Comparison of ENCODE assay signal across 7 mouse cellular contexts in the genomic region with DNA sequence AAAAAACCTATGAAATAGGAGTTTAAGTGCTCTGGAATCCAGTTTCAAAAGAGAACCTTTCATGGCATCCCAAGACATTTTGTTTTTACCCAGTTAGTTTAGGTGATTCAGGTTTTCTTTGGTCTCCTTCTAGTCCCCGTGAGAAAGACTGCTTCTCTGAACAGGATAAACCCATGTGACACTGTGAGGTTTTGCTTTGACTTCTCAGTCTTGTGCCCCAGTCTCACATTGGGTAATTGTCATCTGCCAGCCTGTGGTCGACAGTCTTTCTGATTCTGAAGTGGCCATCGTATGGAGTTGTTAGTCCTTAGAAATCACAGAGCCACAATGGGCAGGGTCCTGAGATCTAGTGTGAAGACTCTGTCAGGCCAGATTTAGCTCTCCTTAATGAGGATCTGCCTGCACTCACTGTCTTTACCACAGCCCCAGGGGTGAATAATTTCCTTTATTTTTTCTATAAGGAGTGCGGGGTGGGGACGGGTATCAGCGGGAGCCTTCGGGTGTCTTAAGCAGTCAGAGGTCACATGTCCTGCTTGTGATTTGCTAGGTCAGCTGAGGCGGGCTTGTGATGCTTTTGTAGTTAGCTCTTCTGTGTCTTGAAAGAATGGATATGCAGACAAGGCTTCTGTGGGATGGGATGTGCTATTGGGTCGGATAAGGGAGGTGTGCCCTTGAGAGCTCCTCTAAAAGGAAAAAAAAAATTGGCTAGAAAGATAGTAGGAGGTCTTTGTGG.
DNase-seq lines count a peak whose midpoint lies in the region; ATAC-seq lines count a peak whose summit lies in the region.

No protein-coding gene starts in this region.

- no peak overlapping the region for H3K4me2 ChIP-seq in midbrain, embryonic 15.5 days
- H3K4me2 ChIP-seq in liver, embryonic 16.5 days (ENCODE audit: low read depth, low read length) = no peak overlapping the region

- peak overlapping the region; percentile 72; the same call in 1 of the 2 replicates for H3K27ac ChIP-seq in midbrain, embryonic 10.5 days (replicated peaks)
- no peak overlapping the region for H3K27ac ChIP-seq in midbrain, embryonic 15.5 days
- no peak overlapping the region for H3K27ac ChIP-seq in liver, embryonic 16.5 days (ENCODE audit: low read length)

- H3K4me3 ChIP-seq in midbrain, embryonic 10.5 days = no peak overlapping the region
- H3K4me3 ChIP-seq in midbrain, embryonic 15.5 days = no peak overlapping the region
- no peak overlapping the region for H3K4me3 ChIP-seq in liver, embryonic 16.5 days (ENCODE audit: low read depth, low read length)

- H3K4me1 ChIP-seq in midbrain, embryonic 10.5 days = peaks cover 42% of the 10 kb centered on the region
- peaks cover 14% of the 10 kb centered on the region for H3K4me1 ChIP-seq in midbrain, embryonic 15.5 days
- peaks cover 6% of the 10 kb centered on the region for H3K4me1 ChIP-seq in liver, embryonic 16.5 days (ENCODE audit: control insufficient read depth, low read depth, low read length)

- no peak; the same call in 1 of the 2 replicates for ATAC-seq in midbrain, embryonic 15.5 days (replicated peaks)
- peak; percentile 32 for ATAC-seq in activated CD4-positive, CD25-positive, alpha-beta regulatory T cell, adult 4 months
- ATAC-seq in liver, embryonic 16.5 days (ENCODE audit: low read depth) = 0 out of 2 replicates have a peak, but pooled peaks have one; percentile 4
- no peak for ATAC-seq in granulocyte monocyte progenitor cell, adult 5-6 weeks (replicated peaks; ENCODE audit: poor library complexity, severe bottlenecking)

- DNase-seq in midbrain, embryonic 10.5 days (ENCODE audit: low spot score) = peak; percentile 15
- DNase-seq in thymus, postnatal 4 days = peak; percentile 32
- DNase-seq in left cerebral cortex, adult 8-10 months (ENCODE audit: low spot score in 2 of 2) = no peak

- no peaks in the 10 kb centered on the region for H3K9me3 ChIP-seq in midbrain, embryonic 10.5 days (replicated peaks)
- H3K9me3 ChIP-seq in midbrain, embryonic 15.5 days = no peaks in the 10 kb centered on the region
- no peaks in the 10 kb centered on the region for H3K9me3 ChIP-seq in liver, embryonic 16.5 days (replicated peaks; ENCODE audit: control insufficient read depth, low read length)

- no peaks in the 10 kb centered on the region for H3K36me3 ChIP-seq in midbrain, embryonic 10.5 days
- H3K36me3 ChIP-seq in midbrain, embryonic 15.5 days (replicated peaks) = no peaks in the 10 kb centered on the region
- H3K36me3 ChIP-seq in liver, embryonic 16.5 days (ENCODE audit: control insufficient read depth, insufficient read depth) = no peaks in the 10 kb centered on the region

- H3K9ac ChIP-seq in midbrain, embryonic 15.5 days = no peak overlapping the region
- no peak overlapping the region for H3K9ac ChIP-seq in liver, embryonic 16.5 days (ENCODE audit: low read depth, low read length)

- 28% methylated on average over 9 of the region's 9 CpGs for WGBS in midbrain, embryonic 10.5 days
- WGBS in midbrain, embryonic 15.5 days = 14% methylated on average over 9 of the region's 9 CpGs
- WGBS in liver, embryonic 16.5 days (ENCODE audit: insufficient replicate concordance) = 51% methylated on average over 9 of the region's 9 CpGs

- H3K27me3 ChIP-seq in midbrain, embryonic 10.5 days (ENCODE audit: low read depth, poor library complexity, severe bottlenecking) = no peaks in the 10 kb centered on the region
- H3K27me3 ChIP-seq in midbrain, embryonic 15.5 days (replicated peaks) = no peaks in the 10 kb centered on the region
- no peaks in the 10 kb centered on the region for H3K27me3 ChIP-seq in liver, embryonic 16.5 days (ENCODE audit: control insufficient read depth, insufficient read depth, low read depth, low read length)

Comparison
In these comparisons a context has a peak if more than half of its experiments do, and no peak if none do; other contexts are left out.
1. DNase-seq: peak in midbrain, embryonic 10.5 days (single experiment) and thymus, postnatal 4 days (single experiment); none in left cerebral cortex, adult 8-10 months (0 of 2).
2. ATAC-seq: peak in activated CD4-positive, CD25-positive, alpha-beta regulatory T cell, adult 4 months (single experiment) and liver, embryonic 16.5 days (single experiment); none in midbrain, embryonic 15.5 days (single experiment) and granulocyte monocyte progenitor cell, adult 5-6 weeks (single experiment).